Mouse (Mus musculus) stomach, embryonic 14.5 days (tissue): ENCODE results near the gene Rpp40. TPM values are rescaled to one million over a fixed set of nuclear protein-coding genes. Genes with fewer than 3 reads are reported as not detected.

Experiments
- ATAC-seq: fragments of 200-750 bp; cut with Nextera tagmentation; 2 replicates; pipeline ENCODE4 v1.8.0; 2017; ENCODE audit warnings: low read depth, moderate TSS enrichment; ENCODE audit not compliant: insufficient number of reproducible peaks, insufficient read depth, low FRiP score
- H3K27ac ChIP-seq: fragments of 300-500 bp; sonication (generic); 2 replicates; pipeline ENCODE4 v1.5.1; 2014; ENCODE audit warnings: mild to moderate bottlenecking, low read length, moderate library complexity, mixed read lengths
- H3K27me3 ChIP-seq: fragments of 300-500 bp; sonication (generic); 2 replicates; pipeline ENCODE4 v1.6.1; 2014; ENCODE audit warnings: low read length, control low read depth, mixed read lengths; ENCODE audit not compliant: control insufficient read depth, insufficient read depth
- H3K36me3 ChIP-seq: fragments of 300-500 bp; sonication (generic); 2 replicates; pipeline ENCODE4 v1.6.1; 2014; ENCODE audit warnings: mild to moderate bottlenecking, control low read depth, low read length, moderate library complexity, mixed read lengths; ENCODE audit not compliant: control insufficient read depth, insufficient read depth
- H3K4me1 ChIP-seq: fragments of 300-500 bp; sonication (generic); 2 replicates; pipeline ENCODE4 v1.6.1; 2014; ENCODE audit warnings: low read length, control low read depth, mixed read lengths; ENCODE audit not compliant: control insufficient read depth, insufficient read depth
- H3K4me2 ChIP-seq: fragments of 300-500 bp; sonication (generic); replicated peaks from 2 replicates; pipeline ENCODE4 v1.6.1; 2014; ENCODE audit warnings: low read depth, low read length, control low read depth
- H3K4me3 ChIP-seq: fragments of 300-500 bp; sonication (generic); 2 replicates; pipeline ENCODE4 v1.5.1; 2014; ENCODE audit warnings: low read depth, low read length, control low read depth
- H3K9ac ChIP-seq: fragments of 300-500 bp; sonication (generic); replicated peaks from 2 replicates; pipeline ENCODE4 v1.6.1; 2014; ENCODE audit warnings: low read depth, mild to moderate bottlenecking, control low read depth, low read length, moderate library complexity, mixed read lengths
- H3K9me3 ChIP-seq: fragments of 300-500 bp; sonication (generic); 2 replicates; pipeline ENCODE4 v1.6.1; 2016; ENCODE audit warnings: low read depth, low read length, control low read depth; ENCODE audit not compliant: control insufficient read depth
- WGBS: fragments of 180-500 bp; shearing (Covaris S2); extraction: QIAGEN DNeasy Blood & Tissue Kit; methylation state at CpG from one replicate; pipeline ENCODE4 v1.1.7; 2014; 5-methylcytosine and 5-hydroxymethylcytosine counted together
- polyA plus RNA-seq: library from polyadenylated mRNA; unstranded; fragments of >200 nt; fragmentation: Nextera tagmentation; extraction: Ambion mirVana; gene quantifications from 2 replicates; pipeline ENCODE4 v1.2.1, GENCODE M21; 2014

Rpp40 gene
- polyA plus RNA-seq, 1 experiment from 2014 or later, result 25.2 TPM

DNA sequence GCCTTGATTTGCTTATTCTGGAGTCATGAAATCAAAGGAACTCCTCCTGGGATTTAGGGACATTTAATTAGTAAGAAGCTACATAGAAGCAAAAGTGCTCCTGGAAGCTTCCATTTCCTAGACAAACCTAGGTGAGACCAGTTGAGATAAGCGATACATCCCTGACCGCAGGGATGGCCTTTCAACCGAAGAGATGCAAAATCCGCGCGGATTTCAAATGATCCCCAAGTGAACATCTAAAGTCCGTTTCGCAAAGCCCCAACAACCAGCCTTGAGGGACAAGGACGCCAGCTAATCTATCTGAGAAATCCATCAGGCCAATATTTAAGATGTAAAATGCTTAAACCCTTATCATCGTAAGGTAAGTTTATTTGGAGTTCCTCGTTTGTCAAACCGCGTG, 781 bp downstream of the Rpp40 start:
- H3K4me2 ChIP-seq, result peak overlapping the region; percentile 72
- peak overlapping the region; percentile 64 for H3K4me3 ChIP-seq
- under 1% methylated on average over 13 of the region's 13 CpGs for WGBS
- H3K9me3 ChIP-seq, result no peaks in the 10 kb centered on the region
- H3K27ac ChIP-seq, result no peak overlapping the region
- H3K27me3 ChIP-seq, result no peaks in the 10 kb centered on the region
- H3K4me1 ChIP-seq, result no peaks in the 10 kb centered on the region
- no peaks in the 10 kb centered on the region for H3K36me3 ChIP-seq
- peak overlapping the region; percentile 46 for H3K9ac ChIP-seq
- ATAC-seq, result no peak

GRCm38 (mm10) chr13:35892866-35893265, 13.3 kb downstream of the Rpp40 start:
- Histone ChIP-seq H3K27me3 (no peaks in the 10 kb centered on the region), H3K27ac (no peak overlapping the region), H3K9ac (no peak overlapping the region), H3K36me3 (no peaks in the 10 kb centered on the region), H3K9me3 (no peaks in the 10 kb centered on the region), H3K4me2 (no peak overlapping the region), H3K4me3 (no peak overlapping the region), H3K4me1 (no peaks in the 10 kb centered on the region)
- WGBS, result 80% methylated on average over 3 of the region's 3 CpGs
- no peak for ATAC-seq

DNA sequence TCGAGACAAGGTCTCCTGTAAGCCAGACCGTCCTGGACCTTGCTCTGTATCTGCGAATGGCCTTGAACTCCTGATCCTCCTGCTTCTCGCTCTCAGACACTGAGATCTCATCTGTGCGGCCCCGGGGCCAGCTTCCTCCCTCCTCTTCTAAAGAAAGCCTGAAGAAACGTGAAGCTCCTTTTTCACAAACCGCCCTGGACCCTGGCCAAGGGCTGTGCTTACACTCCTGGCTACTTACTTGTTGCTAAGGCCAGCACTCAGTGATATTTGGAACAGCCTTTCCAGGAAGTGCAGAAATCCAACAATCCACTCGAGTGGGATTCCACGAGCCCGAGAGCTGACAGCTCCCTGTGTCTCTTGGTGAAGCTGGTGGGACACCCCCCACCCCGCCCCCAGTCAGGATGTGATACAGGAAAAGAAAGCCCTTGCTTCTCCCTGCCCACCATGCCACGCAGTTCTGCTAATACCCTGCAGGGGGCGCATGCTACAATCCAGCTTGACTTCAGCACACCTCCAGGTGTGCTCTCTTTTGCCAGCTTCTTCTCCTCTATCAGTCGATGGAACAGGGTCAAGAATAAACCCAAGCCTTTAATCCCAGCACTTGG, 19.9 kb downstream of the Rpp40 start:
- Histone ChIP-seq H3K9me3 (no peaks in the 10 kb centered on the region), H3K27me3 (no peaks in the 10 kb centered on the region), H3K36me3 (no peaks in the 10 kb centered on the region), H3K9ac (no peak overlapping the region), H3K4me1 (no peaks in the 10 kb centered on the region), H3K27ac (no peak overlapping the region), H3K4me2 (no peak overlapping the region), H3K4me3 (no peak overlapping the region)
- 31% methylated on average over 15 of the region's 15 CpGs for WGBS
- ATAC-seq, result no peak

DNA sequence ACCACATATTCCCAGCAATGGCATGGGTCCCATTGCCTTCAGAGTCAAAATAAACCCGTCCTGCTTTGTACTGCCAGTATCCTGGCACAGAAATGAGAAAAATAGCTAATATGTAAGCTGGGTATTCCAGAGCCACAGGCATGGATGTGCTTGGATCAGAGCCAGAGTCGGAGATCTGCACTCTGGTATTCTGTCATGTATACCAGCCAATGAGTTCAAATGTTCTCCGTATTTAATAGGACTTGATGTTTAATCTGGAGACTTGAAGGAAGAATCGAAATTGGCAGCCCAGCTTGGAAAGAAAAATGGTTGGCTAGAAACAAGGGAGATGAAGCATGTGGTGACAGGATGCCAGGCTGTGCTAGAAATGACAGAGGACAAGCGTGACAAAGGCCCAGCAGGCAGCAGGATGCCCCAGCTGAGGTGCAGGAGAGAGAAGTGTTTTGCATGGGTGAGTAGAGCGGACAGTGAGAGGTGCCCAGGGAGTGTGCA, 25.6 kb downstream of the Rpp40 start:
- no peak overlapping the region for H3K9ac ChIP-seq
- no peak overlapping the region for H3K4me2 ChIP-seq
- H3K36me3 ChIP-seq, result no peaks in the 10 kb centered on the region
- ATAC-seq, result no peak
- no peaks in the 10 kb centered on the region for H3K9me3 ChIP-seq
- H3K4me3 ChIP-seq, result no peak overlapping the region
- 85% methylated on average over 6 of the region's 6 CpGs for WGBS
- H3K4me1 ChIP-seq, result no peaks in the 10 kb centered on the region
- H3K27me3 ChIP-seq, result no peaks in the 10 kb centered on the region
- no peak overlapping the region for H3K27ac ChIP-seq

DNA sequence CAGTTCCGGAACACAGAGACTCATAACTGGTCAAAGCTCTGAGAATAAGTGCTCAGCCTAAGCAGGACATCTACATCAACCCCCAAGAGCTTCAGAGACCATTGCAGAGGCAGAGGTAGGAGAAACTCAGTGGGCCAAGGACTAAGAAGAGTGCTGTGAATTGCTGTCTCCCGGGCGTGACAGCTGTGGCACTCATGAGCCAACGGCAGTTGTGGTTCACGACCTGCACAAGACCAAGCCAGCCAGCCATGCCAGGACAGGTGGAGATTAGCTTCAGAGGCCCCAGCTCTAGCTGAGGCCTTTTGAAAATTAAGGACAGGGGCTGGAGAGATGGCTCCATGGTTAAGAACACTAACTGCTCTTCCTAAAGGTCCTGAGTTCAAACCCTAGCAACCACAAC, 26.6 kb downstream of the Rpp40 start:
- H3K4me2 ChIP-seq, result no peak overlapping the region
- no peaks in the 10 kb centered on the region for H3K27me3 ChIP-seq
- H3K4me3 ChIP-seq, result no peak overlapping the region
- H3K27ac ChIP-seq, result no peak overlapping the region
- H3K9ac ChIP-seq, result no peak overlapping the region
- no peak for ATAC-seq
- WGBS, result 82% methylated on average over 5 of the region's 5 CpGs
- no peaks in the 10 kb centered on the region for H3K36me3 ChIP-seq
- H3K9me3 ChIP-seq, result no peaks in the 10 kb centered on the region
- no peaks in the 10 kb centered on the region for H3K4me1 ChIP-seq

DNA sequence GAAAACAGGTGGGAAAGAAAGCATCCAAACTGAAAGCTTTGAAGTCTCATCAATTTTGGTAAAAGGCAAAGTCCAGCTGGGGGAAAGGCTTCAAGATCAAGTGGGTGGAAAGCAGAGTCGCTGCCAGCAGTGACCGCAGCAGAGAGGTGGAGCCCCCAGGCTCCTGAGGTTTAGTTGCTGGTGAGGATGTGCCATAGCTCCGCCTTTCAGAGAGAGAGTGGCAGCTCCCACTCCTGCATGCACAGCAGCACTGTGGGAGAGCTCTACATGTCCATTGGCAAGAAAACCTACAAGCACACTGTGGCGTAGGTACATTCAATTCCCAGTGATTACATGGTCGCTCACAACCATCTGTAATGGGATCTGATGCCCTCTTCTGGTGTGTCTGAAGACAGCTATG, 27.1 kb downstream of the Rpp40 start:
- H3K27me3 ChIP-seq, result no peaks in the 10 kb centered on the region
- ATAC-seq, result no peak
- H3K4me1 ChIP-seq, result no peaks in the 10 kb centered on the region
- no peak overlapping the region for H3K4me3 ChIP-seq
- H3K27ac ChIP-seq, result no peak overlapping the region
- no peaks in the 10 kb centered on the region for H3K9me3 ChIP-seq
- no peaks in the 10 kb centered on the region for H3K36me3 ChIP-seq
- no peak overlapping the region for H3K4me2 ChIP-seq
- WGBS, result 52% methylated on average over 5 of the region's 5 CpGs
- no peak overlapping the region for H3K9ac ChIP-seq

DNA sequence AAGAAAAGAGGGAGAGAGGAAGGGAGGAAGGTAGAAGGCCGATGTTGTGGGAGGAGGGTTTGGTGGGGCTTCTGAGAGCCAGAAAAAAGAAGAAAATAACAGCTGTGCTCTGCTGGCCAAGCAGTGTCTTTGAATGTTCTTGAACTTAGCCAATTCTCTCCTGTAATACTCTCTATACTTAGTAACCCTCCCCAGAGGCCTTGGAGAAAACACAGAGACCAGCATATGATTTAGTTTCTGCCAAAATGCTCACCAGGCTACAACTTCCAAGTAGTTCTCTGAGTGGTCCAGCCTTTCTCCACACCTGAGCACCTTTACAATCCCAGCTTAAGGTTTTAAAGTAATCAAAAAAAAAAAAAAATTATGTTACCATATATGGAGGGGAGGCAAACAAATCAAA, 27.9 kb downstream of the Rpp40 start:
- ATAC-seq, result no peak
- H3K27me3 ChIP-seq, result no peaks in the 10 kb centered on the region
- no peak overlapping the region for H3K4me3 ChIP-seq
- H3K27ac ChIP-seq, result peak overlapping the region; percentile 33; the same call in 1 of the 2 replicates
- WGBS, result 57% methylated on average over 1 of the region's 1 CpGs
- no peak overlapping the region for H3K9ac ChIP-seq
- H3K4me1 ChIP-seq, result no peaks in the 10 kb centered on the region
- H3K9me3 ChIP-seq, result no peaks in the 10 kb centered on the region
- no peaks in the 10 kb centered on the region for H3K36me3 ChIP-seq
- no peak overlapping the region for H3K4me2 ChIP-seq

- Histone ChIP-seq H3K9ac (no peak overlapping the region), H3K4me3 (no peak overlapping the region), H3K4me1 (no peaks in the 10 kb centered on the region), H3K36me3 (no peaks in the 10 kb centered on the region), H3K4me2 (no peak overlapping the region), H3K27me3 (no peaks in the 10 kb centered on the region), H3K27ac (no peak overlapping the region), H3K9me3 (no peaks in the 10 kb centered on the region)
- ATAC-seq, result no peak
- 91% methylated on average over 5 of the region's 5 CpGs for WGBS
Measured at GRCm38 (mm10) chr13:35875396-35875795, 30.8 kb downstream of the Rpp40 start.

- no peak overlapping the region for H3K4me2 ChIP-seq
- WGBS, result 71% methylated on average over 3 of the region's 3 CpGs
- no peak overlapping the region for H3K4me3 ChIP-seq
- H3K36me3 ChIP-seq, result no peaks in the 10 kb centered on the region
- no peak overlapping the region for H3K27ac ChIP-seq
- no peak overlapping the region for H3K9ac ChIP-seq
- no peaks in the 10 kb centered on the region for H3K9me3 ChIP-seq
- ATAC-seq, result no peak
- no peaks in the 10 kb centered on the region for H3K4me1 ChIP-seq
- no peaks in the 10 kb centered on the region for H3K27me3 ChIP-seq
Measured at GRCm38 (mm10) chr13:35871107-35871506, 35.1 kb downstream of the Rpp40 start.
